Mouse (Mus musculus) forebrain, embryonic 13.5 days (tissue): Measurements from ENCODE around the gene Gpatch2l. TPM values are rescaled to one million over a fixed set of nuclear protein-coding genes. Genes with fewer than 3 reads are reported as not detected.

Experiments used
- ATAC-seq: fragments of 200-750 bp; cut with Nextera tagmentation; 2 replicates; pipeline ENCODE4 v1.8.0; 2017
- H3K27ac ChIP-seq: fragments of 300-500 bp; sonication (generic); 2 replicates; pipeline ENCODE4 v1.5.1; 2015; ENCODE audit warnings: inconsistent platforms, mild to moderate bottlenecking, moderate library complexity
- H3K27me3 ChIP-seq: fragments of 300-500 bp; sonication (generic); 2 replicates; pipeline ENCODE4 v1.6.1; 2015; ENCODE audit warnings: mild to moderate bottlenecking, inconsistent platforms
- H3K36me3 ChIP-seq: fragments of 300-500 bp; sonication (generic); 2 replicates; pipeline ENCODE4 v1.6.1; 2015; ENCODE audit warnings: mild to moderate bottlenecking, inconsistent platforms; ENCODE audit not compliant: poor library complexity, severe bottlenecking
- H3K4me1 ChIP-seq: fragments of 300-500 bp; sonication (generic); 2 replicates; pipeline ENCODE4 v1.6.1; 2015; ENCODE audit warnings: inconsistent platforms
- H3K4me2 ChIP-seq: fragments of 300-500 bp; sonication (generic); 2 replicates; pipeline ENCODE4 v1.6.1; 2015; ENCODE audit warnings: inconsistent platforms, mild to moderate bottlenecking, moderate library complexity
- H3K4me3 ChIP-seq: fragments of 300-500 bp; sonication (generic); 2 replicates; pipeline ENCODE4 v1.5.1; 2015; ENCODE audit warnings: mild to moderate bottlenecking, inconsistent platforms
- H3K9ac ChIP-seq: fragments of 300-500 bp; sonication (generic); 2 replicates; pipeline ENCODE4 v1.6.1; 2015; ENCODE audit warnings: mild to moderate bottlenecking, inconsistent platforms
- H3K9me3 ChIP-seq: fragments of 300-500 bp; sonication (generic); replicated peaks from 2 replicates; pipeline ENCODE4 v1.6.1; 2016; ENCODE audit warnings: inconsistent platforms
- WGBS: fragments of 180-500 bp; shearing (Covaris S2); methylation state at CpG from one replicate; pipeline ENCODE4 v1.1.7; 2015; 5-methylcytosine and 5-hydroxymethylcytosine counted together
- polyA plus RNA-seq: library from polyadenylated mRNA; unstranded; fragments of >200 nt; fragmentation: Nextera tagmentation; extraction: Ambion mirVana; gene quantifications from 2 replicates; pipeline ENCODE4 v1.2.1, GENCODE M21; 2015

Gpatch2l gene
- polyA plus RNA-seq, 1 experiment from 2014 or later = 22.6 TPM

GRCm38 (mm10) chr12:86297450-86297849 lies 55.8 kb downstream of the Gpatch2l start:
- Histone ChIP-seq H3K27me3 (no peaks in the 10 kb centered on the region), H3K27ac (no peak overlapping the region), H3K36me3 (no peaks in the 10 kb centered on the region), H3K9me3 (no peaks in the 10 kb centered on the region), H3K9ac (no peak overlapping the region), H3K4me1 (0 out of 2 replicates have a peak, but pooled peaks cover 5% of the 10 kb centered on the region), H3K4me2 (no peak overlapping the region), H3K4me3 (no peak overlapping the region)
- 82% methylated on average over 10 of the region's 10 CpGs for WGBS
- no peak for ATAC-seq

GRCm38 (mm10) chr12:86302973-86303372 lies 61.3 kb downstream of the Gpatch2l start:
- Histone ChIP-seq H3K9me3 (no peaks in the 10 kb centered on the region), H3K4me3 (no peak overlapping the region), H3K4me1 (0 out of 2 replicates have a peak, but pooled peaks cover 5% of the 10 kb centered on the region), H3K4me2 (no peak overlapping the region), H3K27me3 (no peaks in the 10 kb centered on the region), H3K36me3 (no peaks in the 10 kb centered on the region), H3K9ac (no peak overlapping the region), H3K27ac (no peak overlapping the region)
- WGBS = 88% methylated on average over 10 of the region's 10 CpGs
- ATAC-seq = no peak

DNA sequence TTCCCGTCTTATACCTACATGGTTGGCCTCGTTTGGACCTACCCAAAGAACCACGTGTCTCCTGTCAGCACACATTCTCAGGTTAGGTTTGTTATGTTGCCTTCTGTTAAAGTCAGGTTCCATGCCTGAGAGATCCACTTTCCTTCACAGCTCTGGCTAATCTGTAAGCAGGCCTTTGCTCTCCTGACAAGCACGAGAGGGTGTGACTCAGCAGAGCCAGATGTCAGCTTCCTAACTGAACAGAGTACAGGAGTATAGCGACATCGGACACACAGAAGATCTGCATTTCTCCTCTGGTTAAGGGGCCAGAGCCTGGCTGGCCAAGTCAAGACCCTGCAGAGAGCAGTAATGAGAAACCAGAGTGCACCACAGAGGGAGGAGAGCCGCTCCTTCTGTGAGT lies 63.4 kb downstream of the Gpatch2l start:
- H3K9ac ChIP-seq = no peak overlapping the region
- peak overlapping the region; percentile 39; the same call in 1 of the 2 replicates for H3K4me2 ChIP-seq
- ATAC-seq = no peak
- no peak overlapping the region for H3K4me3 ChIP-seq
- H3K9me3 ChIP-seq = no peaks in the 10 kb centered on the region
- 72% methylated on average over 7 of the region's 7 CpGs for WGBS
- no peak overlapping the region for H3K27ac ChIP-seq
- H3K36me3 ChIP-seq = no peaks in the 10 kb centered on the region
- H3K27me3 ChIP-seq = no peaks in the 10 kb centered on the region
- H3K4me1 ChIP-seq = no peaks in the 10 kb centered on the region

GRCm38 (mm10) chr12:86305635-86306243 lies 64.1 kb downstream of the Gpatch2l start:
- no peaks in the 10 kb centered on the region for H3K27me3 ChIP-seq
- H3K4me3 ChIP-seq = no peak overlapping the region
- no peaks in the 10 kb centered on the region for H3K9me3 ChIP-seq
- H3K27ac ChIP-seq = no peak overlapping the region
- no peaks in the 10 kb centered on the region for H3K4me1 ChIP-seq
- H3K4me2 ChIP-seq = peak overlapping the region; percentile 39
- WGBS = 27% methylated on average over 15 of the region's 15 CpGs
- no peak overlapping the region for H3K9ac ChIP-seq
- H3K36me3 ChIP-seq = no peaks in the 10 kb centered on the region
- no peak for ATAC-seq

GRCm38 (mm10) chr12:86309474-86309873 lies 67.8 kb downstream of the Gpatch2l start:
- no peaks in the 10 kb centered on the region for H3K36me3 ChIP-seq
- H3K27me3 ChIP-seq = no peaks in the 10 kb centered on the region
- no peaks in the 10 kb centered on the region for H3K4me1 ChIP-seq
- no peak overlapping the region for H3K4me3 ChIP-seq
- H3K9ac ChIP-seq = no peak overlapping the region
- no peak overlapping the region for H3K4me2 ChIP-seq
- H3K9me3 ChIP-seq = no peaks in the 10 kb centered on the region
- ATAC-seq = no peak
- 83% methylated on average over 10 of the region's 10 CpGs for WGBS
- H3K27ac ChIP-seq = no peak overlapping the region

DNA sequence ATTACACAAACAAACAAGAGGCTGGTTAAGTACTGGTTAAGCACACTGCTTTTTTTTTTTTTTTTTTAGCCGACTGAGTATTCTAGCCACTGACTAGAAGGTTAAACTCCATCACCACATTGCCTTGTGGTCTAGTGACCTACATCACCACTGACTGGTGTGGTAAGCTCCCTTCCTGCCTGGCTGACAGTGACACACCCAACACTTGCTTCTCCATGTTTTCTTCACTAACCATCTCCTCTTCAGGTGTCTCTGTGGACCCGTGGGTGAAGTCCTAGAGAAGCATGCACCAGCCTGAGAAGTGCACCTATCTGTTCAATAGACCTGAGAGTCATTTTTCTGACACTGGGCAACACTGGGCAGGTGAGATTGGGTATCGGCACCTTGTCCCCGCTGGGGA lies 68.2 kb downstream of the Gpatch2l start:
- Histone ChIP-seq H3K27me3 (no peaks in the 10 kb centered on the region), H3K9ac (no peak overlapping the region)
- 85% methylated on average over 4 of the region's 4 CpGs for WGBS

GRCm38 (mm10) chr12:86320629-86321028 lies 79.0 kb downstream of the Gpatch2l start:
- no peak overlapping the region for H3K9ac ChIP-seq
- ATAC-seq = no peak
- H3K9me3 ChIP-seq = no peaks in the 10 kb centered on the region
- H3K4me1 ChIP-seq = peaks cover 8% of the 10 kb centered on the region; the same call in 1 of the 2 replicates
- peaks cover 11% of the 10 kb centered on the region; the same call in 1 of the 2 replicates for H3K27me3 ChIP-seq
- no peak overlapping the region for H3K4me3 ChIP-seq
- H3K27ac ChIP-seq = no peak overlapping the region
- 20% methylated on average over 12 of the region's 12 CpGs for WGBS
- H3K36me3 ChIP-seq = no peaks in the 10 kb centered on the region
- H3K4me2 ChIP-seq = no peak overlapping the region

More for the DNA sequence above, 68.2 kb downstream of the Gpatch2l start:
- Histone ChIP-seq H3K4me3 (no peak overlapping the region), H3K9me3 (no peaks in the 10 kb centered on the region), H3K36me3 (no peaks in the 10 kb centered on the region), H3K4me1 (no peaks in the 10 kb centered on the region), H3K27ac (no peak overlapping the region), H3K4me2 (no peak overlapping the region)
- no peak for ATAC-seq

- Histone ChIP-seq H3K4me1 (peaks cover 8% of the 10 kb centered on the region; the same call in 1 of the 2 replicates), H3K9ac (no peak overlapping the region), H3K27ac (no peak overlapping the region), H3K4me2 (no peak overlapping the region), H3K4me3 (no peak overlapping the region), H3K27me3 (peaks cover 14% of the 10 kb centered on the region; the same call in 1 of the 2 replicates), H3K36me3 (no peaks in the 10 kb centered on the region), H3K9me3 (no peaks in the 10 kb centered on the region)
- ATAC-seq = no peak
- WGBS = 62% methylated on average over 3 of the region's 3 CpGs
These were observed 82.6 kb downstream of the Gpatch2l start for GRCm38 (mm10) chr12:86324297-86324696.

GRCm38 (mm10) chr12:86329813-86330212 lies 88.2 kb downstream of the Gpatch2l start:
- Histone ChIP-seq H3K27me3 (peaks cover 6% of the 10 kb centered on the region; the same call in 1 of the 2 replicates), H3K4me1 (peaks cover 9% of the 10 kb centered on the region; the same call in 1 of the 2 replicates), H3K36me3 (no peaks in the 10 kb centered on the region), H3K4me3 (no peak overlapping the region), H3K27ac (no peak overlapping the region), H3K9me3 (no peaks in the 10 kb centered on the region), H3K9ac (no peak overlapping the region), H3K4me2 (no peak overlapping the region)
- 53% methylated on average over 4 of the region's 4 CpGs for WGBS
- no peak for ATAC-seq

- ATAC-seq = no peak
- no peak overlapping the region for H3K4me3 ChIP-seq
These were observed 89.0 kb downstream of the Gpatch2l start for GRCm38 (mm10) chr12:86330684-86331083.

DNA sequence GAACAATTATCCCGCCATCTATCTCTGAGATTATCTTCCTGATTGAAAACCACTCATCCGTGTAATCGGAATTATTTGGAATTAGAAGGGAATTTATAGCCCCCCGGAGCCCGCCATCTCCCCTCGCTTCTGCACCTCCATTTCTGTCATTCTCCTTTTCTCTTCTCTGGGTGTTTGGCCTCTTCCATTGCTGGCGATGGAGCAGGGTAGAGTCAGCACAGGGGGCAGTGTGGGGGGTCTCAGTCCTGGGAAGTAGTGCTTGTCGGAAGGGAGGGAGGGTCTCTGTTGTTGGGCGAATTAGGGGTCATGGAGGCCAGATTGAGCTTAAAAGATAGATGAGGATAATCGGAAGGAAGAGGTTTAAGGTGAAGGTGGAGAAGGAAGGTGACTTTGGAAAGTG lies 89.6 kb downstream of the Gpatch2l start:
- Histone ChIP-seq H3K4me3 (no peak overlapping the region), H3K27ac (no peak overlapping the region), H3K9me3 (no peaks in the 10 kb centered on the region; the same call in 1 of the 2 replicates), H3K9ac (no peak overlapping the region), H3K27me3 (peaks cover 6% of the 10 kb centered on the region; the same call in 1 of the 2 replicates), H3K36me3 (no peaks in the 10 kb centered on the region), H3K4me2 (no peak overlapping the region), H3K4me1 (peaks cover 9% of the 10 kb centered on the region; the same call in 1 of the 2 replicates)
- WGBS = 35% methylated on average over 10 of the region's 10 CpGs
- ATAC-seq = no peak

More at GRCm38 (mm10) chr12:86330684-86331083, 89.0 kb downstream of the Gpatch2l start:
- Histone ChIP-seq H3K9ac (no peak overlapping the region), H3K4me1 (peaks cover 9% of the 10 kb centered on the region; the same call in 1 of the 2 replicates), H3K27ac (no peak overlapping the region), H3K9me3 (no peaks in the 10 kb centered on the region), H3K36me3 (no peaks in the 10 kb centered on the region), H3K27me3 (peaks cover 6% of the 10 kb centered on the region; the same call in 1 of the 2 replicates), H3K4me2 (no peak overlapping the region)
- WGBS = 61% methylated on average over 9 of the region's 9 CpGs

GRCm38 (mm10) chr12:86336209-86336608 lies 94.6 kb downstream of the Gpatch2l start:
- Histone ChIP-seq H3K9ac (no peak overlapping the region), H3K36me3 (no peaks in the 10 kb centered on the region), H3K9me3 (no peaks in the 10 kb centered on the region; the same call in 1 of the 2 replicates), H3K4me1 (peaks cover 17% of the 10 kb centered on the region), H3K4me2 (no peak overlapping the region), H3K27me3 (peaks cover 4% of the 10 kb centered on the region; the same call in 1 of the 2 replicates), H3K27ac (no peak overlapping the region), H3K4me3 (no peak overlapping the region)
- no peak for ATAC-seq
- WGBS = 91% methylated on average over 3 of the region's 3 CpGs
